In genomic region chr3:79783630-79784361, GRCm38 (mm10) we compare ENCODE assay signal across 10 mouse cellular contexts. TPM values are rescaled to one million over a fixed set of nuclear protein-coding genes. Genes with fewer than 3 reads are reported as not detected.
DNase-seq lines count a peak whose midpoint lies in the region; ATAC-seq and TF ChIP-seq lines count a peak whose summit lies in the region.
"Had no signal": no experiment of that assay in that cellular context is flagged by ENCODE, and none has a peak within 500 bp of the region (broad histone marks: within the 10 kb centered on the region; RNA-seq: fewer than 3 reads in every experiment).

No protein-coding gene starts in this region.

- H3K4me2 ChIP-seq in limb, embryonic 12.5 days = peak overlapping the region; percentile 50
- 0 out of 2 replicates have a peak overlapping the region, but pooled peaks have one; percentile 20 for H3K4me2 ChIP-seq in stomach, embryonic 14.5 days (replicated peaks; ENCODE audit: low read depth, low read length)
- no peak overlapping the region for H3K4me2 ChIP-seq in forebrain, embryonic 12.5 days

- no peaks in the 10 kb centered on the region for H3K79me2 ChIP-seq in heart, adult 2 months (replicated peaks; ENCODE audit: control insufficient read depth, insufficient read depth, low read length)

- H3K27me3 ChIP-seq in heart, adult 2 months (ENCODE audit: control insufficient read depth, insufficient read depth, low read length) = no peaks in the 10 kb centered on the region
- H3K27me3 ChIP-seq in limb, embryonic 12.5 days = peaks cover 3% of the 10 kb centered on the region; the same call in 1 of the 2 replicates
- no peaks in the 10 kb centered on the region for H3K27me3 ChIP-seq in stomach, embryonic 14.5 days (ENCODE audit: control insufficient read depth, insufficient read depth, low read length)
- no peaks in the 10 kb centered on the region for H3K27me3 ChIP-seq in forebrain, embryonic 12.5 days

- H3K4me3 ChIP-seq in left cerebral cortex, adult 2 months = 0 out of 2 replicates have a peak overlapping the region, but pooled peaks have one; percentile 26
- H3K4me3 ChIP-seq in heart, adult 2 months = no peak overlapping the region; the same call in 1 of the 2 replicates
- peak overlapping the region; percentile 21 for H3K4me3 ChIP-seq in limb, embryonic 12.5 days (replicated peaks)
- no peak overlapping the region for H3K4me3 ChIP-seq in stomach, embryonic 14.5 days (ENCODE audit: low read depth, low read length)
- no peak overlapping the region for H3K4me3 ChIP-seq in forebrain, embryonic 12.5 days (replicated peaks)
- H3K4me3 ChIP-seq: forebrain, embryonic 10.5 days had no signal

- no peak for DNase-seq in left cerebral cortex, adult 2 months (ENCODE audit: extremely low spot score in 1 of 2, low spot score in 2 of 2)
- DNase-seq in left cerebral cortex, adult 9 months (ENCODE audit: low spot score in 2 of 2) = no peak
- DNase-seq in heart, adult 2 months = peak in 1 of 2 experiments; percentile 27
- DNase-seq in natural killer cell, adult 2 months (ENCODE audit: low spot score in 2 of 2) = no peak

- 26% methylated on average over 10 of the region's 10 CpGs for WGBS in heart, adult 2 months
- 12% methylated on average over 10 of the region's 10 CpGs for WGBS in limb, embryonic 12.5 days
- 24% methylated on average over 10 of the region's 10 CpGs for WGBS in stomach, embryonic 14.5 days
- WGBS in forebrain, embryonic 12.5 days = 68% methylated on average over 10 of the region's 10 CpGs

- no peaks in the 10 kb centered on the region for H3K36me3 ChIP-seq in heart, adult 2 months (ENCODE audit: control insufficient read depth, insufficient read depth, low read length)
- no peaks in the 10 kb centered on the region for H3K36me3 ChIP-seq in limb, embryonic 12.5 days
- H3K36me3 ChIP-seq in stomach, embryonic 14.5 days (ENCODE audit: control insufficient read depth, insufficient read depth, low read length) = no peaks in the 10 kb centered on the region
- no peaks in the 10 kb centered on the region for H3K36me3 ChIP-seq in forebrain, embryonic 12.5 days (replicated peaks)
- H3K36me3 ChIP-seq: forebrain, embryonic 10.5 days had no signal

- TF ChIP-seq POLR2A in heart, adult 2 months (IDR thresholded peaks at IDR 0.05; ENCODE audit: insufficient read depth, low read depth, low read length) = no peak

- TF ChIP-seq CTCF in left cerebral cortex, adult 2 months (IDR thresholded peaks at IDR 0.05) = no peak
- TF ChIP-seq CTCF in heart, adult 2 months (IDR thresholded peaks at IDR 0.05) = no peak

- no peak overlapping the region for H3K27ac ChIP-seq in left cerebral cortex, adult 2 months
- peak overlapping the region; percentile 74 for H3K27ac ChIP-seq in heart, adult 2 months
- H3K27ac ChIP-seq in limb, embryonic 12.5 days = no peak overlapping the region
- no peak overlapping the region for H3K27ac ChIP-seq in stomach, embryonic 14.5 days (ENCODE audit: low read length)
- no peak overlapping the region for H3K27ac ChIP-seq in forebrain, embryonic 12.5 days
- H3K27ac ChIP-seq: forebrain, embryonic 10.5 days; macrophage had no signal

- no peaks in the 10 kb centered on the region for H3K4me1 ChIP-seq in heart, adult 2 months (ENCODE audit: control insufficient read depth, insufficient read depth, low read length)
- H3K4me1 ChIP-seq in limb, embryonic 12.5 days (replicated peaks) = peaks cover 12% of the 10 kb centered on the region; the same call in 1 of the 2 replicates
- peaks cover 3% of the 10 kb centered on the region; the same call in 1 of the 2 replicates for H3K4me1 ChIP-seq in stomach, embryonic 14.5 days (ENCODE audit: control insufficient read depth, insufficient read depth, low read length)
- H3K4me1 ChIP-seq in forebrain, embryonic 12.5 days = peaks cover 3% of the 10 kb centered on the region; the same call in 1 of the 2 replicates

- 0 out of 2 replicates have a peak, but pooled peaks cover 3% of the 10 kb centered on the region for H3K9me3 ChIP-seq in limb, embryonic 12.5 days
- H3K9me3 ChIP-seq in stomach, embryonic 14.5 days (ENCODE audit: control insufficient read depth, low read depth, low read length) = no peaks in the 10 kb centered on the region
- H3K9me3 ChIP-seq in forebrain, embryonic 12.5 days = no peaks in the 10 kb centered on the region
- H3K9me3 ChIP-seq: forebrain, embryonic 10.5 days had no signal

- no peak for ATAC-seq in limb, embryonic 12.5 days (ENCODE audit: insufficient number of reproducible peaks, insufficient read depth, low FRiP score, low TSS enrichment, low read depth)
- no peak for ATAC-seq in stomach, embryonic 14.5 days (ENCODE audit: insufficient number of reproducible peaks, insufficient read depth, low FRiP score, low read depth)
- no peak for ATAC-seq in erythroblast, adult 5-6 weeks (replicated peaks; ENCODE audit: low FRiP score, poor library complexity, severe bottlenecking)
- no peak for ATAC-seq in forebrain, embryonic 12.5 days (ENCODE audit: low FRiP score)

- TF ChIP-seq EP300 in heart, adult 2 months (IDR thresholded peaks at IDR 0.05; ENCODE audit: insufficient read depth, low read depth, low read length) = no peak

- 0 out of 2 replicates have a peak overlapping the region, but pooled peaks have one; percentile 35 for H3K9ac ChIP-seq in heart, adult 2 months (ENCODE audit: low read depth, low read length)
- H3K9ac ChIP-seq in limb, embryonic 12.5 days (replicated peaks) = no peak overlapping the region
- H3K9ac ChIP-seq in stomach, embryonic 14.5 days (replicated peaks; ENCODE audit: low read depth, low read length) = no peak overlapping the region
- H3K9ac ChIP-seq in forebrain, embryonic 12.5 days = no peak overlapping the region

- intact Hi-C loops in left cerebral cortex, adult 2 months (cut with DNase I) = no loop called here
- intact Hi-C loops in heart, adult 2 months (cut with DNase I) = no loop called here

RNA-seq across cellular contexts. Expression of gene Rxfp1, which starts 46.1 kb away (rescaled TPM):
- total RNA-seq in left cerebral cortex, adult 2 months (2021) = 10 to 100 TPM; 14.4 to 14.5 TPM
- total RNA-seq in heart, adult 2 months (2021) = 1 to 10 TPM; 1.2 to 1.3 TPM
- polyA plus RNA-seq in heart, adult 2 months (2012; rRNA removed) = 2.6 and 5.1 TPM in 2 replicates
- polyA plus RNA-seq in limb, embryonic 12.5 days (2016; fragmentation: Nextera tagmentation; extraction: Ambion mirVana) = 0.44 and 0.55 TPM in 2 replicates
- polyA plus RNA-seq in stomach, embryonic 14.5 days (2014; fragmentation: Nextera tagmentation; extraction: Ambion mirVana) = not detected in 2 replicates
- not detected in 2 replicates for total RNA-seq in erythroblast, adult 5-6 weeks (2015; ENCODE audit: low replicate concordance)
- 0.28 TPM in 1 of 2 replicates, not detected in the other for total RNA-seq in erythroblast, adult 5-6 weeks (2017; ENCODE audit: low replicate concordance)
- not detected in 2 replicates for polyA plus RNA-seq in forebrain, embryonic 12.5 days (2016; fragmentation: Nextera tagmentation; extraction: Ambion mirVana)
- polyA plus RNA-seq: forebrain, embryonic 10.5 days; macrophage had no signal

Comparison
In these comparisons a context has a peak if more than half of its experiments do, and no peak if none do; other contexts are left out.
1. H3K4me3 ChIP-seq: peak in left cerebral cortex, adult 2 months (single experiment) and limb, embryonic 12.5 days (single experiment); none in heart, adult 2 months (single experiment), stomach, embryonic 14.5 days (single experiment) and forebrain, embryonic 12.5 days (single experiment).